Mouse (Mus musculus): ENCODE data around the gene 2310079G19Rik.

2310079G19Rik gene

DNA sequence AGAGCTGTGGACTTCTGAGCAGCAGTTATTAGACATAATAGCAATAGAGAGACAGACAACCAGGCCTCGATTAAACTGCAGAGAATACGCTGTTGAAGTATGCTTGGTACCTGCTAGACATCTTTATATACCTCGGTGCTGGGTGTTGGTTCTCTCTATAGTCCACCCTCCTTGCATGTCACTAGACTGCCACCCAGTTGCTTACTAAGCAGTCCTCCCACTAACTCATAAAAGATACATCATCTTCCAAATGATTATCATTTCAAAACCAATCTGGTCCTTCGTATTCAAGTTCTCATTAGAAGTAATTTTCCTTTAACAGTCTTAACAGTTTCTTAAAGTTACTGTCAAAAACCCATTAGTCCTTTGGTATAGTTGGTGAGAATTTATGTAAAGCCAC, at the start of gene 2310079G19Rik:
Gene 2310079G19Rik, minus strand, starts transcription at position 101 of the 400 bp plus-strand sequence.
- DNase-seq (ENCODE audit: low spot score) = no peak

GRCm38 (mm10) chr16:88671571-88671970, 44.1 kb upstream of the 2310079G19Rik start, which contains the start of gene Krtap27-1:
TSS of gene Krtap27-1 (minus strand) at chr16:88671671.
- no peak for DNase-seq (ENCODE audit: low spot score)

- DNase-seq (ENCODE audit: low spot score) = no peak
Observed at GRCm38 (mm10) chr16:88657426-88657825, 30.0 kb upstream of the 2310079G19Rik start.

DNA sequence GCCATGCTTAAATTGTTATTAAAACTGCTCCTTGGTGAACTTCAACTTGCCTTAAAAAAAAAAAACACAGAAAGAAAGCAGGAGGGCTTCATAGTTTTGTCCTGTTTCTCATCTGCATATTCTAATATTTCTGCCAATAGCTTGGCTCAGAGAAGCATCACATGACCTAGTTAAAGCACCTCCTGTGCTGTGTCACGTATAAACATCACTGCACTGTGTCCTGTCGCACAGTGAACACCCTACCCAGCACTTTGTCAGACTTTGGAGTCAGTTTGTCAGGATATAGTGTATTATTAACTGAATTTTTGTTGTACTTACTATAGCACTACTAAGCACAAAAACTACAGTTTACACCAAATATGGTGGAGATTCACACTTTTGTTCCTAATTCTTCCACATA, 24.5 kb upstream of the 2310079G19Rik start:
- no peak for DNase-seq (ENCODE audit: low spot score)

DNA sequence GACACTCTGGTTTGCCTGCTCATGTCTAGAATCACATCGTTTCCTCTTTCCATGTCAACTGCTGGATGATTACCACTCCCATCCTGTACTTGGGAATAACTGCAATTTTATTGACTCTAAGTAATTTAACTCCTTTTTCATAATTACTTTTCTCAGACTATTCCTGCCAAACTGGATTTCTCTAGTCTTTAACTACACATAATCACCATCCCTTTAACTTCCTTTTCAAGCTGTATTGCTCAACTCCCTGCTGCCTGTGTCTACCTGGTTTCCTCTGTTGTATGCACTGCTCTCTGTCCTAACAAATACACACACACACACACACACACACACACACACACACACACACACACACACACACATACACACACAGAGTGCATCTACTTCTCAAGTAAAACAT, 23.6 kb upstream of the 2310079G19Rik start:
- no peak for DNase-seq (ENCODE audit: low spot score)

DNA sequence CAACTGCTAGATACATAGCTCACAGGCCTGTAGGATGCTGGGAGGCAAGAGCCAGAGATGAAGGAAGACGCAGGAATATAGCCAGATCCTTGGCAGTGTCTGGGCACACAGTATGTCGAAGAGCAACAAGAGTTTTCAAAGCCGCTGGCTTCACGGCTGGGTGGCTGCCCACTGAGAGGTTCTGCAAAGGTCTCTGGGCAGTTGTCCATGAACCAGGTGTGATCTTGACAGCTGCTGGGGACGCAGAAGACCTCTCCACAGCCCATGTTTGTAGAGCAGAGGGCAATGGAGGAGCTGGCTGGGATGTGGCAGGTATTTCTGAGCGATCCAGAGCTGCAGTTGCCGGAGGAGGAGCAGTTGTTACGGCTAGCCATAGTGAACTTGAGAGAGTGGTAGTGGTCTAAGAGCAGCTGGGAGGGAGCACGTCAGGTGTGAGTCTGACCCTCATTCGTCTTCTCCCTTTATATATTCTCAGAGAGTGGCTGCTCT, 19.9 kb upstream of the 2310079G19Rik start, which contains the start of gene Krtap26-1:
Gene Krtap26-1, minus strand, starts transcription at position 439 of the 489 bp plus-strand sequence.
- no peak for DNase-seq (ENCODE audit: low spot score)

DNA sequence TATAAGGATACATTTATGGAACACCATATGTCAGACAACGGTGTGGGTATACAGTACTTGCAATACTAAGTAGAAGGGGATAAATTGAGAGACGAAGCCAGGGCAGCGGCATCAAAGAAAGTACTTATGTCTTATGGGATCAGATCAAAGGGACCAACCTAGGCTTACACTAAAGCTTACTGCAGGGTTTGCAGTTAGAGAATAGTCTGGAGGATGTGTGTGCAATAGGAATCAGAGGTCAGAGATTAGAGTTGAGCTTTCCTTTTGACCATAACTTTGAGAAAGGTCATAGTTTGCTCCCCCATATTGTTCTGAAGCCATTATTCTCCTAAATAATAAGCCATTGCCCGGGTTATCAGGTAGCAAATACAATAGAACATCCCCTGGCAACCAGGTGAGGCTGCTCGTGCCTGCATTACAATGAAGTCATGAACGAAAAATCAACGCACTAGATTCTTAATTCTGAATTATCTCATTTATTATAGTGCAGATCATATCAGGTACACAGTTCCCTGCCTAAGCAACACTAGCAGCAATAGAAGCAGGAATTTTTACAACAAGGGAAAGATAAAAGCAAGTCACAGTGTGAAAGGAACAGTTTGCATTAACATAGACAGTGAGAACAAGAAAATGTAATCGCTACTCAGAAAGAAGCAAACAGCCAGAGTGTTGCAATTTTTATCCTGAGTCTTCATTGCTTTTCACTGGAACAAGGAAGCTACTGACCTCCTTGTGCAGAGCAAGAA, 19.1 kb upstream of the 2310079G19Rik start:
- DNase-seq (ENCODE audit: low spot score) = no peak

GRCm38 (mm10) chr16:88640053-88640452, 12.6 kb upstream of the 2310079G19Rik start:
- DNase-seq (ENCODE audit: low spot score) = no peak

- DNase-seq (ENCODE audit: low spot score) = no peak
Observed at GRCm38 (mm10) chr16:88635142-88635541, 7.7 kb upstream of the 2310079G19Rik start.

- DNase-seq (ENCODE audit: low spot score) = no peak
Observed at GRCm38 (mm10) chr16:88631474-88631873, 4.0 kb upstream of the 2310079G19Rik start.

DNA sequence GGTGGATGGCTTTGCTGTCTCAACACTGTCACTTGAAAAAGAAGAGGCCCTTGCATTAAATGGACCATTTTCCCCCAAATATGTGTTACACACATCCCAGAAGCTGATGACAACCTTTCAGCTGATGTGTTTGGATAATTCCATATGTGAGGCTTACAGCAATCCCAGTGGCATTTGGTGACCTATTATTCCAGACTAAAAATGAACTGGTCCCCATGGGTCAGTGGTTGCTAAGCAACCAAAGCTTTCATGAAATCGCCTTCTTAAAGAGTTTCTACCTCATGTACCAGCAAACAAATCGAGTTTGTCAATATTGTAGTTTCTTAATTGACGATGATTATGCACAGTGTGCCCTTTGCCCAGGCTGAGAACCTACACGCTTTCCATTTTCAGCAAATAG, 14.8 kb downstream of the 2310079G19Rik start:
- no peak for DNase-seq (ENCODE audit: low spot score)

DNA sequence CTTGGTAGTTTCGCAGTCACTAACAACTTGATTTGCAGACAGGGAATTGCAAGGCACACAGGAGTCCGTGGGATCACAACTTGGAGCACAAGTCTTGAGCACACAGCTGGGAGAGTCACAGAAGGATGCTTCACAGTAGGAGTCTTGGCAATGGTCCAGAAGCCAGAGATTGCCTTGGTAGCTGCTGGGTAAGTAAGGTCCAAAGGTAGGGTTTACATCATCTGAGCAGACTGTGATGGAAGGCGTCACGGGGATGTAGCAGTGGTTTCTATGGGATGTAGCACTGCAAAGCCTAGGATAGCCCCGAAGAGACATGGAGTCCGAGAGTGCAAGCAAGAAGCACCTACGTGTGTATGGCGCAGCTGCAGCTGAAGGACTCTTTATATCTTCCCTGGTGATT, 15.5 kb downstream of the 2310079G19Rik start, which contains the start of gene Krtap24-1:
Gene Krtap24-1, minus strand, starts transcription at position 358 of the 400 bp plus-strand sequence.
- no peak for DNase-seq (ENCODE audit: low spot score)

DNA sequence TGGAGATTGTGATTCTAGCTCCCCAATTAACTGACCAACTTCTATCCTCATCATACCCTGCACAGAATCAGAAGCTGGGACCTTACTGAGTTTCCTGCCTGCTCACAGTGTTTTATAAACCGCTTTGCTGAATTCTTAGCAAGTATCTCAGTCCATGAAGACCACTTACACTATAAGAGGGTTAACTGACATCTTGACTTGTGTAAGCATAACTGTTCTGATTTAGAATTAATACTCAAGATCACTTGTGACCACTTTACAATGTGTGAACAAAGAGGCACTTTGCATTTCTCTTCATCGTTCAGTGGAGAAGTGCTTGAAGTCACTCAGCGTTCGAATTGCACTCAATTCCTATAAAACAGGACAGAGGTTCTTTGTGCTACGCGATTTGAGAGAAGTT, 22.9 kb downstream of the 2310079G19Rik start:
- no peak for DNase-seq (ENCODE audit: low spot score)

DNA sequence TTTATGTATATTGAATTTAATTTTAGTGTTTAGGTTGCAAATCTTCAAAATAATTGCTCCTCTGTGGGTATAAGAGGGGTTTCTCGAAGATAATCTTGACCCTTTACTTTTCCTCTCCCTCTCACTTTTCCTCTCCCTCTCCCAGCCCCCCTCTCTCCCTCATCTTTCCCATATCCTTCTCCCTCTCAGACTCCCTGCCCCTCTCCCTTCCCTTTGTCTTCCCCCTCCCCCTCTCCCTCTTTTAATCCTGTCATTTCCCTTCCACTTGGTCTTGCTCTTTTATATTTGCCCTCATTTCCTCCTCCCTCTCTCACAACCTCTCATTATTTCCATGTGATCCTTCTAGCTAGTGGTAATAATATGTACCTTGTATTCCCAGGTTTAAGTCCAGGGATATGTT, 25.0 kb downstream of the 2310079G19Rik start:
- DNase-seq (ENCODE audit: low spot score) = no peak

DNA sequence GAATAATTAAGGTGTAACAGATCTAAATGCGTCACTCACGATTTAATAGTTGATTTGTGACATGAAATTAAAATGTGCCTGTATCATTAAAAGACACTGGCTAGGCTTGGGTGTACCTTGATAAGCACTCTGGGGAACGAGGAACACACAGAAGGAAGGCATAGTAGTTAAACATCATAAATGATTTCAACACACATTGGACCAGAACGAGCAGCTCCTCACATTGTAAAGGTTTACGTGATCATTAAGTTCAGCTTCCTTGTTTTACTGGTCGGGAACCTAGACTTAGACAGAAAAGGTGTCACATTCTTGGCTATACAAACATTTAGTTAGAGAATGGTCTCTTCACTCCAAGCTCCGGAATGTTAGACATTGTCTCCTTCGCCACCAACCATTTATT, 27.2 kb downstream of the 2310079G19Rik start:
- DNase-seq (ENCODE audit: low spot score) = no peak

DNA sequence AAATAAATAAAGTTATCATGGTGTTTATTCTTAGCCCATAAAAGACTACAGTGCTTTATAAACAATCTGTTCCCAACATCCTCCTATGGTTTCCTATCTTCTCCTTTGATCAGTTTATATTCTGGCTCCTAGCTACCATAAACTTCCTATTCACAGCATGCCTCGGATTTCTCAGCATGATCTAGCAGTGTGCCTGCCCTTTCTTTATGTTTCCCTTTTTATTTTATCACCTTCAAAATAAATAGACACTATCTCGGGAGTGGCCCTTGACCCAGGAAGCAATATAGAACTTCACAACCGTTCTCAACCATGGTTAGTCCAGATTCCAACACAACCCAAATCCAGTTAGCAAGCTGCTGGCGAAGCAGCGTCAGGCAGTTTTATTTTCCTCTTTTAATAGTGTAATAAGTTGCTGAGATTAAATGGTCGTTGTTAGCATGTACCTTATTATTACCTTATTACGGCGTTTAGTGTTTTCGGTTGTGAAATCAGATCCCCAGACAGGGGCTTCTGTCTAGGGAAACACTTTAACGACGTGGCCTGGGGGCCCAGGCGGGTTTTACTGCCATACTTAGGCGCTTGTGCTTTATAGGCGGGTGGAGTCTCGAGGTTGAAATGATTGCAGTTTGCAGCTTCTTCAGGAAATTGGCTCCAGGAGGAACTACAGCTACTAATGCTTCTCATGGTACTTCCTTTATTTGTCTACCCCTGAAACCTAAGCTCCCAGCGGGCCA, 27.8 kb downstream of the 2310079G19Rik start:
- DNase-seq (ENCODE audit: low spot score) = no peak

GRCm38 (mm10) chr16:88592758-88593157, 34.7 kb downstream of the 2310079G19Rik start:
- no peak for DNase-seq (ENCODE audit: low spot score)

- no peak for DNase-seq (ENCODE audit: low spot score)
Observed at GRCm38 (mm10) chr16:88583338-88583737, 44.1 kb downstream of the 2310079G19Rik start.
